Mouse (Mus musculus) kidney, adult 18-20 months (tissue): Measurements from ENCODE around the gene Mocs1.

Experiments used
- DNase-seq: peaks from one replicate; pipeline ENCODE4 v3.0.0; 2021

Gene Mocs1

GRCm38 (mm10) chr17:49428239-49428688 is at the start of gene Mocs1:
TSS of gene Mocs1 (plus strand) at chr17:49428362.
- DNase-seq, result peak; percentile 96

GRCm38 (mm10) chr17:49379645-49380044 is 48.5 kb upstream of the Mocs1 start:
- DNase-seq, result no peak

- DNase-seq, result no peak
Observed at GRCm38 (mm10) chr17:49384217-49384943, 43.8 kb upstream of the Mocs1 start.

GRCm38 (mm10) chr17:49387741-49388140 is 40.4 kb upstream of the Mocs1 start:
- no peak for DNase-seq

GRCm38 (mm10) chr17:49392751-49393150 is 35.4 kb upstream of the Mocs1 start:
- DNase-seq, result no peak

- no peak for DNase-seq
Observed at GRCm38 (mm10) chr17:49394836-49395235, 33.3 kb upstream of the Mocs1 start.

- no peak for DNase-seq
Observed at GRCm38 (mm10) chr17:49399605-49400004, 28.6 kb upstream of the Mocs1 start.

GRCm38 (mm10) chr17:49400130-49400529 is 28.0 kb upstream of the Mocs1 start:
- DNase-seq, result peak; percentile 84

- no peak for DNase-seq
Observed at GRCm38 (mm10) chr17:49403151-49403550, 25.0 kb upstream of the Mocs1 start.

GRCm38 (mm10) chr17:49405927-49406326 is 22.2 kb upstream of the Mocs1 start:
- no peak for DNase-seq

- DNase-seq, result no peak
Observed at GRCm38 (mm10) chr17:49412974-49413373, 15.2 kb upstream of the Mocs1 start.

- no peak for DNase-seq
Observed at GRCm38 (mm10) chr17:49413554-49413953, 14.6 kb upstream of the Mocs1 start.

GRCm38 (mm10) chr17:49416228-49416627 is 11.9 kb upstream of the Mocs1 start:
- no peak for DNase-seq

- no peak for DNase-seq
Observed at GRCm38 (mm10) chr17:49419813-49420212, 8.3 kb upstream of the Mocs1 start.

- no peak for DNase-seq
Observed at GRCm38 (mm10) chr17:49422286-49423066, 5.7 kb upstream of the Mocs1 start.

GRCm38 (mm10) chr17:49423067-49423325 is 5.2 kb upstream of the Mocs1 start:
- DNase-seq, result no peak

- DNase-seq, result no peak
Observed at GRCm38 (mm10) chr17:49423872-49424271, 4.3 kb upstream of the Mocs1 start.

GRCm38 (mm10) chr17:49427631-49428238 is 427 bp upstream of the Mocs1 start:
- no peak for DNase-seq

GRCm38 (mm10) chr17:49428751-49429415 is 721 bp downstream of the Mocs1 start:
- peak; percentile 42 for DNase-seq

GRCm38 (mm10) chr17:49429471-49430129 is 1.4 kb downstream of the Mocs1 start:
- DNase-seq, result peak; percentile 22

- no peak for DNase-seq
Observed at GRCm38 (mm10) chr17:49430136-49430535, 2.0 kb downstream of the Mocs1 start.

GRCm38 (mm10) chr17:49431176-49431575 is 3.0 kb downstream of the Mocs1 start:
- DNase-seq, result no peak
